Mouse (Mus musculus) heart, embryonic 14.5 days (tissue): Measurements from ENCODE around the gene Cdkl4. TPM values are rescaled to one million over a fixed set of nuclear protein-coding genes. Genes with fewer than 3 reads are reported as not detected.
A peak's percentile ranks its signal among the peaks of the same experiment; 100 is the strongest.
"Not testable (repeated sequence)": the region's sequence is repeated elsewhere in the genome, so short reads cannot be mapped to it uniquely, and the experiment has no call there.

ENCODE experiments used
- ATAC-seq: fragments of 200-750 bp; cut with Nextera tagmentation; 2 replicates; pipeline ENCODE4 v1.8.0; 2017; ENCODE audit warnings: low read depth, moderate TSS enrichment; ENCODE audit not compliant: insufficient number of reproducible peaks, insufficient read depth, low FRiP score
- H3K27ac ChIP-seq, 2 experiments: fragments of 200-500 bp in 1 of 2; fragments of 300-500 bp in 1 of 2; sonication (generic) in 1 of 2; replicated peaks in 1 of 2; 2 replicates each; pipeline ENCODE4 v1.5.1; 2012 to 2014; ENCODE audit warnings: low read depth in 2 of 2, low read length in 2 of 2, control low read depth in 1 of 2, mild to moderate bottlenecking in 1 of 2, mixed read lengths in 1 of 2; ENCODE audit not compliant: control insufficient read depth in 1 of 2, insufficient read depth in 1 of 2
- H3K27me3 ChIP-seq: fragments of 300-500 bp; sonication (generic); 2 replicates; pipeline ENCODE4 v1.6.1; 2014; ENCODE audit warnings: mild to moderate bottlenecking, low read length, control low read depth; ENCODE audit not compliant: control insufficient read depth, insufficient read depth
- H3K36me3 ChIP-seq: fragments of 300-500 bp; sonication (generic); 2 replicates; pipeline ENCODE4 v1.6.1; 2014; ENCODE audit warnings: mild to moderate bottlenecking, control low read depth, low read length, mixed read lengths; ENCODE audit not compliant: control insufficient read depth, insufficient read depth
- H3K4me1 ChIP-seq, 2 experiments: fragments of 200-500 bp in 1 of 2; fragments of 300-500 bp in 1 of 2; sonication (generic) in 1 of 2; 2 replicates each; pipeline ENCODE4 v1.6.1; 2012 to 2014; ENCODE audit warnings: low read length in 2 of 2, control low read depth in 1 of 2, mixed read lengths in 1 of 2; ENCODE audit not compliant: control insufficient read depth in 2 of 2, insufficient read depth in 2 of 2
- H3K4me2 ChIP-seq: fragments of 300-500 bp; sonication (generic); 2 replicates; pipeline ENCODE4 v1.6.1; 2014; ENCODE audit warnings: mild to moderate bottlenecking, low read length
- H3K4me3 ChIP-seq, 2 experiments: fragments of 200-500 bp in 1 of 2; fragments of 300-500 bp in 1 of 2; sonication (generic) in 1 of 2; 2 replicates each; pipeline ENCODE4 v1.5.1; 2012 to 2014; ENCODE audit warnings: low read length in 2 of 2, mild to moderate bottlenecking in 2 of 2, control low read depth in 1 of 2, low read depth in 1 of 2, moderate library complexity in 1 of 2; ENCODE audit not compliant: control insufficient read depth in 1 of 2, insufficient read depth in 1 of 2
- H3K9ac ChIP-seq: fragments of 300-500 bp; sonication (generic); 2 replicates; pipeline ENCODE4 v1.6.1; 2014; ENCODE audit warnings: mild to moderate bottlenecking, low read length
- H3K9me3 ChIP-seq: fragments of 300-500 bp; sonication (generic); 2 replicates; pipeline ENCODE4 v1.6.1; 2016; ENCODE audit warnings: low read length, control low read depth; ENCODE audit not compliant: control insufficient read depth
- WGBS: fragments of 180-500 bp; shearing (Covaris S2); extraction: QIAGEN DNeasy Blood & Tissue Kit; methylation state at CpG from one replicate; pipeline ENCODE4 v1.1.7; 2014; 5-methylcytosine and 5-hydroxymethylcytosine counted together
- polyA plus RNA-seq: library from polyadenylated mRNA; unstranded; fragments of >200 nt; fragmentation: Nextera tagmentation; extraction: Ambion mirVana; gene quantifications from 2 replicates; pipeline ENCODE4 v1.2.1, GENCODE M21; 2014

Gene Cdkl4
- polyA plus RNA-seq, 1 experiment from 2014 or later: not detected

DNA sequence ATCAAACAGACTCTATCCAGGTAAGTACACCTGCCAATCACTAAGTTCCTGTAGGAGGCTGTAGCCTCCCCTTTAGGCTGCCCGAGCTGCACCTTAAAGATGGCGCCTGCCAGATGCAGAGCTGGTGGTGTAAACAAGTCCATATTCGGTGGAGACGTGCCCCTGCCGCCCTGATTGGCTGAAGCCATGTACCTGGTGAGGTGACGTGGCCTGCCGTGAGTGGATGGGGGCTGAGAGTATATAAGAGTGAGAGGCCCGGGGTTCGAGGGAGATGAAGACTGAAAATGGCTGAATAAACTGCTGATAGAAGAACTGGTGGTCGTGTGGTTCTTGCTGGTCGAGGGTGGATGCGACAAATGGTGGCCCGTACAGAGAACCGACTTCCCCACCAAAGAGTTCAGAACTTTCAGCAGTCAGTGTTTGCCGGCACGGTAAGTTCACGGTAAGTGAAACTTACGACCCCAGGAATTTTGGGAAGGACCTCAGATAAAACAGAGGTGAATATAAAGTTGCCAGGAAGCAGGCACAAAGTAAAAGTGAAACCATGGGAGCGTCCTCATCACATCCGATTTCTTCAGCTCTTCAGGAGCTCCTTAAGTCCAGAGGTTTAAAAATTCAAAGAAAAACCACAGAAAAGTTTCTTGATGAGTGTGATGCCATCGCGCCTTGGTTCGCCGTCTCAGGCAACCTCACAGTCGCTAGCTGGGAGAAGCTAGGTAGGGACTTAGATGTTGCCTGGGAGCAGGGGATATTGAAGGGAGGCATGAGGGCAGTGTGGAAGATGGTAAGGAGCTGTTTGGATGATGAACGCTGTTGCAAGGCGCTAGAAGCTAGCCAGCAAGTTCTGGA lies 13.6 kb downstream of the Cdkl4 start:
- H3K36me3 ChIP-seq, H3K27me3 ChIP-seq, H3K4me3 ChIP-seq, H3K9ac ChIP-seq, ATAC-seq, H3K9me3 ChIP-seq, H3K4me1 ChIP-seq, H3K4me2 ChIP-seq, H3K27ac ChIP-seq: not testable (repeated sequence)
- WGBS: 93% methylated on average over 27 of the region's 27 CpGs

GRCm38 (mm10) chr17:80562792-80563191 lies 14.8 kb downstream of the Cdkl4 start:
- H3K9me3 ChIP-seq: 0 out of 2 replicates have a peak, but pooled peaks cover 8% of the 10 kb centered on the region
- H3K27ac ChIP-seq: no peak overlapping the region
- 55% methylated on average over 5 of the region's 5 CpGs for WGBS
- ATAC-seq: no peak
- no peak overlapping the region for H3K4me2 ChIP-seq
- H3K36me3 ChIP-seq: no peaks in the 10 kb centered on the region
- H3K9ac ChIP-seq: no peak overlapping the region
- H3K4me1 ChIP-seq: 0 out of 4 replicates have a peak, but pooled peaks cover 0 to 3% of the 10 kb centered on the region in 2 experiments
- no peak overlapping the region for H3K4me3 ChIP-seq
- H3K27me3 ChIP-seq: no peaks in the 10 kb centered on the region

GRCm38 (mm10) chr17:80560669-80561401 lies 16.8 kb downstream of the Cdkl4 start:
- H3K27ac ChIP-seq: no peak overlapping the region
- 0 out of 4 replicates have a peak, but pooled peaks cover 0 to 3% of the 10 kb centered on the region in 2 experiments for H3K4me1 ChIP-seq
- 21% methylated on average over 12 of the region's 12 CpGs for WGBS
- H3K36me3 ChIP-seq: no peaks in the 10 kb centered on the region
- no peak; the same call in 1 of the 2 replicates for ATAC-seq
- H3K4me2 ChIP-seq: peak overlapping the region; percentile 54
- H3K4me3 ChIP-seq: no peak overlapping the region
- H3K9ac ChIP-seq: no peak overlapping the region
- 0 out of 2 replicates have a peak, but pooled peaks cover 8% of the 10 kb centered on the region for H3K9me3 ChIP-seq
- H3K27me3 ChIP-seq: no peaks in the 10 kb centered on the region

DNA sequence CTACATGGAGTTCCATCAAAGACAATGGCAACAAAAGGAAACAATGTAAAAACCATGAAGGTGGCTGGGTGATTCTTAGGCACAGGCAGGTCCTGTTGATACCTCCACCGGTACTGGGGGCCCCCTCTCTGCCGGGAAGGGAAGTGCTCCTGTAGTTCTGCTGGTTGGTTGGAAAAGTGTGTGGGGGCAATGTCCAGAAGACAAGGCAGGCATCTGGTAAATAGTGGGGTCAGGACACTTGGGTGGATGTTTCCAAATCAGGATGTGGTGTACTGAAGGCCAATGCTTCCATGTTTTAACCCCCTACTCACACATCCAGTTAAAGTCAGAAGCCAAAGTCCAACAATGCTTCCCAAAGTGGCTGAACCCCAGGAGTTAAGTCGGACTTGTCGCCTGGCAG lies 17.9 kb downstream of the Cdkl4 start:
- 0 out of 4 replicates have a peak, but pooled peaks cover 0 to 3% of the 10 kb centered on the region in 2 experiments for H3K4me1 ChIP-seq
- no peak overlapping the region for H3K9ac ChIP-seq
- no peak overlapping the region for H3K27ac ChIP-seq
- no peaks in the 10 kb centered on the region for H3K36me3 ChIP-seq
- ATAC-seq: no peak
- H3K27me3 ChIP-seq: no peaks in the 10 kb centered on the region
- no peak overlapping the region for H3K4me3 ChIP-seq
- H3K9me3 ChIP-seq: no peaks in the 10 kb centered on the region
- 81% methylated on average over 4 of the region's 4 CpGs for WGBS
- no peak overlapping the region for H3K4me2 ChIP-seq

- no peak overlapping the region for H3K27ac ChIP-seq
- H3K36me3 ChIP-seq: no peaks in the 10 kb centered on the region
- H3K9ac ChIP-seq: no peak overlapping the region
- H3K27me3 ChIP-seq: no peaks in the 10 kb centered on the region
- H3K9me3 ChIP-seq: no peaks in the 10 kb centered on the region
- peaks cover 0 to 3% of the 10 kb centered on the region in 2 experiments; a peak in 1 of 4 replicates for H3K4me1 ChIP-seq
- WGBS: 31% methylated on average over 11 of the region's 11 CpGs
- H3K4me3 ChIP-seq: no peak overlapping the region
- H3K4me2 ChIP-seq: no peak overlapping the region; the same call in 1 of the 2 replicates
- ATAC-seq: no peak
These were observed 18.6 kb downstream of the Cdkl4 start for GRCm38 (mm10) chr17:80559050-80559449.

GRCm38 (mm10) chr17:80558583-80558982 lies 19.0 kb downstream of the Cdkl4 start:
- H3K4me3 ChIP-seq: no peak overlapping the region
- no peak overlapping the region for H3K27ac ChIP-seq
- peaks cover 0 to 3% of the 10 kb centered on the region in 2 experiments; a peak in 1 of 4 replicates for H3K4me1 ChIP-seq
- no peaks in the 10 kb centered on the region for H3K9me3 ChIP-seq
- no peak overlapping the region for H3K9ac ChIP-seq
- ATAC-seq: no peak
- H3K27me3 ChIP-seq: no peaks in the 10 kb centered on the region
- WGBS: 71% methylated on average over 14 of the region's 14 CpGs
- no peak overlapping the region for H3K4me2 ChIP-seq
- no peaks in the 10 kb centered on the region for H3K36me3 ChIP-seq

DNA sequence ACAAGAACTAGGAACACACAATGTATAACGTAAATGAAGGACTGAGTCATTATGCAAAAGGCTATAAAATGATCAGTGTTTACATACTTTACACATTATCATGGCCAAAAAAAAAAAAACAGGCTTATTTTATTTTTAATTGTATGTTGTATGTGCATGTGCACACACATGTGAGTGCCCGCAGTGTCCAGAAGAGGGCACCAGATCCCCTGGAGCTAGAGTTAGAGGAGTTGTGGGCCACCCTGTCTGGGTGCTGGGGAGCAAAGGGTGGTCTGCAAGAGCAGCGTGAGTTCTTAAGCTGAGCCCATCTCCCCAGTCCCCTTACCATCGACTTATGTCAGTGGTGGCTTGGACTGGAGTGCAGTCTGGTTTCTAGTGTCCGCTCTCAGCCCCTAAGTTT lies 20.2 kb downstream of the Cdkl4 start:
- Histone ChIP-seq H3K4me1 (peaks cover 0 to 3% of the 10 kb centered on the region in 2 experiments; a peak in 1 of 4 replicates), H3K36me3 (no peaks in the 10 kb centered on the region), H3K9me3 (no peaks in the 10 kb centered on the region), H3K4me3 (no peak overlapping the region), H3K4me2 (no peak overlapping the region), H3K27ac (no peak overlapping the region), H3K27me3 (no peaks in the 10 kb centered on the region), H3K9ac (no peak overlapping the region)
- WGBS: 90% methylated on average over 5 of the region's 5 CpGs
- no peak for ATAC-seq
